Mouse (Mus musculus) testis, adult 2 months (tissue): ENCODE data around the gene Gm7579.

Experiments
- CTCF ChIP-seq: fragments of 200-500 bp; IDR thresholded peaks from 2 replicates; pipeline ENCODE4 v1.5.1; 2012; ENCODE audit warnings: low read depth, mild to moderate bottlenecking, inconsistent platforms, low read length, moderate library complexity; ENCODE audit not compliant: control insufficient read depth, insufficient read depth, insufficient replicate concordance
- POLR2A ChIP-seq: fragments of 200-500 bp; IDR thresholded peaks from 2 replicates; pipeline ENCODE4 v1.6.1; 2012; ENCODE audit warnings: low read depth, mild to moderate bottlenecking, inconsistent platforms, low read length, moderate library complexity; ENCODE audit not compliant: control insufficient read depth

GRCm38 (mm10) chr7:142205488-142205887 is 6.2 kb upstream of the Gm7579 start:
- TF ChIP-seq CTCF (no peak), POLR2A (no peak)
